Mouse (Mus musculus) limb, embryonic 13.5 days (tissue): ENCODE data around the gene Ttpal. TPM values are rescaled to one million over a fixed set of nuclear protein-coding genes. Genes with fewer than 3 reads are reported as not detected.

Source experiments
- ATAC-seq: fragments of 200-750 bp; cut with Nextera tagmentation; 2 replicates; pipeline ENCODE4 v1.8.0; 2017; ENCODE audit warnings: low read depth, moderate number of reproducible peaks, moderate TSS enrichment; ENCODE audit not compliant: low FRiP score
- H3K27ac ChIP-seq: fragments of 300-500 bp; sonication (generic); 2 replicates; pipeline ENCODE4 v1.5.1; 2015; ENCODE audit warnings: inconsistent platforms, mild to moderate bottlenecking, moderate library complexity
- H3K27me3 ChIP-seq: fragments of 300-500 bp; sonication (generic); 2 replicates; pipeline ENCODE4 v1.6.1; 2015; ENCODE audit warnings: mild to moderate bottlenecking, inconsistent platforms
- H3K36me3 ChIP-seq: fragments of 300-500 bp; sonication (generic); 2 replicates; pipeline ENCODE4 v1.6.1; 2015; ENCODE audit warnings: inconsistent platforms, mild to moderate bottlenecking, moderate library complexity
- H3K4me1 ChIP-seq: fragments of 300-500 bp; sonication (generic); 2 replicates; pipeline ENCODE4 v1.6.1; 2015; ENCODE audit warnings: inconsistent platforms
- H3K4me2 ChIP-seq: fragments of 300-500 bp; sonication (generic); replicated peaks from 2 replicates; pipeline ENCODE4 v1.6.1; 2015; ENCODE audit warnings: inconsistent platforms, mild to moderate bottlenecking, moderate library complexity
- H3K4me3 ChIP-seq: fragments of 300-500 bp; sonication (generic); 2 replicates; pipeline ENCODE4 v1.5.1; 2015; ENCODE audit warnings: moderate library complexity, mild to moderate bottlenecking, inconsistent platforms
- H3K9ac ChIP-seq: fragments of 300-500 bp; sonication (generic); 2 replicates; pipeline ENCODE4 v1.6.1; 2015; ENCODE audit warnings: mild to moderate bottlenecking, inconsistent platforms
- H3K9me3 ChIP-seq: fragments of 300-500 bp; sonication (generic); 2 replicates; pipeline ENCODE4 v1.6.1; 2016; ENCODE audit warnings: inconsistent platforms
- WGBS: fragments of 180-500 bp; shearing (Covaris S2); methylation state at CpG from one replicate; pipeline ENCODE4 v1.1.7; 2015; 5-methylcytosine and 5-hydroxymethylcytosine counted together
- polyA plus RNA-seq: library from polyadenylated mRNA; unstranded; fragments of >200 nt; fragmentation: Nextera tagmentation; extraction: Ambion mirVana; gene quantifications from 2 replicates; pipeline ENCODE4 v1.2.1, GENCODE M21; 2015

Gene Ttpal
- polyA plus RNA-seq, 1 experiment from 2014 or later = 45.1 TPM

GRCm38 (mm10) chr2:163658941-163659340 is 56.8 kb downstream of the Ttpal start:
- peak overlapping the region; percentile 59 for H3K4me2 ChIP-seq
- peaks cover 30% of the 10 kb centered on the region for H3K4me1 ChIP-seq
- no peaks in the 10 kb centered on the region for H3K36me3 ChIP-seq
- H3K9ac ChIP-seq = peak overlapping the region; percentile 82; the same call in 1 of the 2 replicates
- H3K27me3 ChIP-seq = no peaks in the 10 kb centered on the region
- peak overlapping the region; percentile 69; the same call in 1 of the 2 replicates for H3K27ac ChIP-seq
- no peaks in the 10 kb centered on the region for H3K9me3 ChIP-seq
- peak overlapping the region; percentile 84 for H3K4me3 ChIP-seq
- ATAC-seq = no peak
- under 1% methylated on average over 8 of the region's 8 CpGs for WGBS

GRCm38 (mm10) chr2:163659431-163659830 is 57.3 kb downstream of the Ttpal start:
- ATAC-seq = no peak
- peak overlapping the region; percentile 45; the same call in 1 of the 2 replicates for H3K27ac ChIP-seq
- H3K27me3 ChIP-seq = no peaks in the 10 kb centered on the region
- H3K4me2 ChIP-seq = peak overlapping the region; percentile 59
- peak overlapping the region; percentile 84 for H3K4me3 ChIP-seq
- H3K4me1 ChIP-seq = peaks cover 30% of the 10 kb centered on the region
- H3K9me3 ChIP-seq = no peaks in the 10 kb centered on the region
- 0 out of 2 replicates have a peak overlapping the region, but pooled peaks have one; percentile 82 for H3K9ac ChIP-seq
- H3K36me3 ChIP-seq = no peaks in the 10 kb centered on the region; the same call in 1 of the 2 replicates
- WGBS = 73% methylated on average over 12 of the region's 12 CpGs

GRCm38 (mm10) chr2:163660103-163660701 is 58.1 kb downstream of the Ttpal start:
- Histone ChIP-seq H3K4me2 (no peak overlapping the region), H3K27ac (no peak overlapping the region), H3K36me3 (no peaks in the 10 kb centered on the region; the same call in 1 of the 2 replicates), H3K4me1 (peaks cover 30% of the 10 kb centered on the region), H3K9me3 (no peaks in the 10 kb centered on the region), H3K9ac (no peak overlapping the region), H3K4me3 (no peak overlapping the region), H3K27me3 (no peaks in the 10 kb centered on the region)
- WGBS = 84% methylated on average over 5 of the region's 5 CpGs
- no peak for ATAC-seq

GRCm38 (mm10) chr2:163661371-163661850 is 59.3 kb downstream of the Ttpal start:
- Histone ChIP-seq H3K9ac (no peak overlapping the region), H3K4me3 (no peak overlapping the region), H3K9me3 (no peaks in the 10 kb centered on the region), H3K27ac (no peak overlapping the region), H3K27me3 (no peaks in the 10 kb centered on the region), H3K4me2 (no peak overlapping the region), H3K4me1 (peaks cover 30% of the 10 kb centered on the region), H3K36me3 (no peaks in the 10 kb centered on the region; the same call in 1 of the 2 replicates)
- WGBS = 48% methylated on average over 6 of the region's 6 CpGs
- no peak for ATAC-seq

GRCm38 (mm10) chr2:163662076-163662475 is 60.0 kb downstream of the Ttpal start:
- Histone ChIP-seq H3K4me2 (no peak overlapping the region), H3K9me3 (no peaks in the 10 kb centered on the region), H3K4me1 (peaks cover 33% of the 10 kb centered on the region), H3K36me3 (no peaks in the 10 kb centered on the region; the same call in 1 of the 2 replicates), H3K9ac (no peak overlapping the region), H3K4me3 (no peak overlapping the region), H3K27me3 (no peaks in the 10 kb centered on the region), H3K27ac (no peak overlapping the region)
- ATAC-seq = no peak
- WGBS = 94% methylated on average over 5 of the region's 5 CpGs

- 69% methylated on average over 2 of the region's 2 CpGs for WGBS
- no peak for ATAC-seq
- Histone ChIP-seq H3K4me1 (peaks cover 33% of the 10 kb centered on the region), H3K27ac (no peak overlapping the region), H3K9ac (no peak overlapping the region), H3K4me3 (no peak overlapping the region), H3K27me3 (no peaks in the 10 kb centered on the region), H3K4me2 (no peak overlapping the region), H3K36me3 (no peaks in the 10 kb centered on the region; the same call in 1 of the 2 replicates), H3K9me3 (no peaks in the 10 kb centered on the region)
Measured at GRCm38 (mm10) chr2:163662698-163663221, 60.6 kb downstream of the Ttpal start.

GRCm38 (mm10) chr2:163663930-163664329 is 61.8 kb downstream of the Ttpal start:
- Histone ChIP-seq H3K27ac (no peak overlapping the region), H3K9me3 (no peaks in the 10 kb centered on the region), H3K36me3 (no peaks in the 10 kb centered on the region; the same call in 1 of the 2 replicates), H3K4me1 (peaks cover 30% of the 10 kb centered on the region), H3K4me3 (no peak overlapping the region), H3K9ac (no peak overlapping the region), H3K27me3 (no peaks in the 10 kb centered on the region), H3K4me2 (no peak overlapping the region)
- WGBS = 68% methylated on average over 3 of the region's 3 CpGs
- no peak for ATAC-seq

DNA sequence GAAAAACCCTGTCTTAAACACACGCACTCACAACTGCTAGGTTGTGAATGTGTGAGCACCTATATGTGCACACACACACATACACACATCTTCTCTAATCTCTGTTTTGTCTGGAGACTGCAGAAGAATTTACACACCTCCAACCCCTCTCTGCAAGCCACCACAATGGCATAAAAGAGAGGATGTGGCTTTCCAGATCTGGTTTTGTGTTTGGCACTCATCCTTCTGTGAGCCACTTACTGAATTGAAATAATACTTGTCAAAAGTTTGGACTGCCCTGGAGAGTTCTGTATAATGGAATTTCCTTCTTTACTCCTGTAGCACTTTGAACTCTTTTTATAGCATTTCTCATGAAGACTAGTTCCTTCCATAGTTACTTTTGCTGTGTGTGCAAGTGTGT is 64.9 kb downstream of the Ttpal start:
- no peak overlapping the region for H3K4me3 ChIP-seq
- H3K4me2 ChIP-seq = no peak overlapping the region
- WGBS = 90% methylated on average over 1 of the region's 1 CpGs
- H3K27me3 ChIP-seq = no peaks in the 10 kb centered on the region
- no peaks in the 10 kb centered on the region for H3K9me3 ChIP-seq
- H3K9ac ChIP-seq = no peak overlapping the region
- H3K27ac ChIP-seq = no peak overlapping the region
- ATAC-seq = no peak
- no peaks in the 10 kb centered on the region; the same call in 1 of the 2 replicates for H3K36me3 ChIP-seq
- H3K4me1 ChIP-seq = peaks cover 8% of the 10 kb centered on the region; the same call in 1 of the 2 replicates

Other genes with a start within 250 kb of the Ttpal start
- 2.4 and 2.7 TPM in 2 replicates for gene Jph2, start 204.3 kb upstream of the Ttpal start, polyA plus RNA-seq
- gene Oser1, start 177.6 kb upstream of the Ttpal start, polyA plus RNA-seq = 95.8 and 96.5 TPM in 2 replicates
- 0.72 and 0.78 TPM in 2 replicates for gene Gdap1l1, start 163.8 kb upstream of the Ttpal start, polyA plus RNA-seq
- gene Fitm2, start 129.7 kb upstream of the Ttpal start, polyA plus RNA-seq = 10.9 and 11.3 TPM in 2 replicates
- not detected in 2 replicates for gene R3hdml, start 110.0 kb upstream of the Ttpal start, polyA plus RNA-seq
- gene Hnf4a, start 95.5 kb upstream of the Ttpal start, polyA plus RNA-seq = 0.18 TPM in 1 of 2 replicates, not detected in the other
- 27.8 and 31.2 TPM in 2 replicates for gene Serinc3, start 42.8 kb downstream of the Ttpal start, polyA plus RNA-seq
- gene Pkig, start 56.1 kb downstream of the Ttpal start, polyA plus RNA-seq = 131 and 134 TPM in 2 replicates
- 9.4 and 10.9 TPM in 2 replicates for gene Ada, start 147.9 kb downstream of the Ttpal start, polyA plus RNA-seq
- gene Ccn5, start 218.5 kb downstream of the Ttpal start, polyA plus RNA-seq = 0.29 and 0.36 TPM in 2 replicates